Mouse (Mus musculus): ENCODE data around the gene Def6.

The Def6 gene

GRCm38 (mm10) chr17:28272837-28273236, 65.3 kb downstream of the Def6 start:
- DNase-seq (ENCODE audit: low read depth, low spot score): no peak

GRCm38 (mm10) chr17:28274739-28275138, 67.2 kb downstream of the Def6 start:
- no peak for DNase-seq (ENCODE audit: low read depth, low spot score)

GRCm38 (mm10) chr17:28277226-28277625, 69.6 kb downstream of the Def6 start:
- DNase-seq (ENCODE audit: low read depth, low spot score): no peak

GRCm38 (mm10) chr17:28277721-28278120, 70.1 kb downstream of the Def6 start:
- DNase-seq (ENCODE audit: low read depth, low spot score): no peak

- DNase-seq (ENCODE audit: low read depth, low spot score): no peak
Measured at GRCm38 (mm10) chr17:28278156-28278555, 70.6 kb downstream of the Def6 start.
